Mouse (Mus musculus) CD4-positive helper T cell, adult 2 months (primary cell): ENCODE results near the gene Mboat2.
A peak's percentile ranks its signal among the peaks of the same experiment; 100 is the strongest.

Experiments used
- DNase-seq: peaks from one replicate; pipeline ENCODE4 v3.0.0-alpha.2; 2012; ENCODE audit warnings: low read depth, missing footprints, low spot score

The Mboat2 gene

DNA sequence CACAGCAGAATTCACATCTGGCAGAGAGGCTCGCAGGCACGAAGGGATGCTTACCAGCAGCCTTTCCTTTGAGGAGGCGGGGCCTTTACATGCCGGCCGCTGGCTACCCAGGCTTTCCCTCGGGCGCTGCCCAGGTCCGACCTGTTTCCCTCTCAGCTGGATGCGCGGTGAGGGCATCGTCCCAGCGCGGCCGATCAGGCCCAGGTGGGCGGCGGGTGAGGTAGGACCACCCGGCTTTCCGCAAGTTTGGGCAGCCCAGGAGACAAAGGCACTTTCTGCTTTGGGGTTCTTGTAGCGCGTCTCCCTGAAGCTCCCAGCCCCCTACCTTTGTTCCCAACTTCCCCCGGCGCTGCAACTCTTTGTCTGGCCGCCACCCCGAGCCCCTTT, at the start of gene Mboat2:
Mboat2 (plus strand) TSS at position 114 of the 387 bp plus-strand sequence.
- no peak for DNase-seq

DNA sequence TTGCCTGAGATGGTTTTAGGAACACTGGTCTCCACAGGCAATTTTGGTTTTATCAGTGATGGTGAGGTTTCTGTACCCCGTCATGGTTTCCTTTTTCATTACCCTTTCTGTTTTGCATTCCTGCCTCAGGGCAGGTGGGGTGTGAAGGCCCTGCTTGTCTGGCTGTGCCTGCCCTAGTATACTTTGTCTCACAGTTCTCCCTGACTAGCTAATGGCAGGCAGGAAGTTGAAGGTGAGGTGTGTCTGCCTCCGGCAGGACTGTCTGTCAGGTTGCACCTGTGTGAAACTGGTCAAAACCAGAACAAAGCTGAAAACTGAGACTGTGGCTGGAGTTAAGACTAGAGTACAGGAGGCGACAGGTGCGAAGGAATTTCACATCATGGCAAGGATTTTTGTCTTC, 46.9 kb upstream of the Mboat2 start:
- DNase-seq, result no peak

DNA sequence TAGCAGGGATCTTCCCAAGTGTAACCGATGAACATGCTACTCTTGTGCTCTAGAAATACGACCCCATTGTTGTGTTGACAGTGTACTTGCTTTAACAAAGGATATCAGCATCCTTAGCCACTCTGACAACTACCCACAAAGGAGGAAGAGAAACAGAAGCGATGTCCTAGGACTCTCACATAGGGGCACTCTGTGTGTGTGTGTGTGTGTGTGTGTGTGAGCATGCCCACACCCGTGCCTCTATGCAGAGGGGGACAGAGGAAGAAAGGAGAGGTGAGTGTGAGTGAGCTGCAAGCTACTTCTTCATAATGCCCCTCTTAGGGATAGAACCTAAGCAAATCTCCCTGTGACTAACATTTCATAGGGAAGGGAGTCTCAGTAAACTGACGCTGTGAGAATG, 44.8 kb upstream of the Mboat2 start:
- DNase-seq, result no peak

DNA sequence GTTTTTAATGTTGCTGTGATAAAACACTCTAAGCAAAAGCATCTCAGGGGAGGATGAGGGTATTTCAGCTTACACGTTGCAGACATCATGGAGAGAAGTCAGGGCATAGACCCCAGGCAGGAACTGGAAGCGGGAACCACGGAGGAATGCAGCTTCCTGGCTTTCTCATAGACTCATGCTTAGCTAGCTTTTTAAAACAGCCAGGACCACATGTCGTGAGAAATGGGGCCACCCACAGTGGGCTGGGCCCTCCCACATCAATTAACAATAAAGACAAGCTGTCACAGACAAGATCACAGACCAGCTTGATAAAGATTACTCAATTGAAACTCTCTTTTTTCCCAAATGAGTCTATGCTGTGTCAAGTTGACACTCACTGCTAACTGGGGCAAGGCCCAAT, 44.4 kb upstream of the Mboat2 start:
- DNase-seq, result no peak

DNA sequence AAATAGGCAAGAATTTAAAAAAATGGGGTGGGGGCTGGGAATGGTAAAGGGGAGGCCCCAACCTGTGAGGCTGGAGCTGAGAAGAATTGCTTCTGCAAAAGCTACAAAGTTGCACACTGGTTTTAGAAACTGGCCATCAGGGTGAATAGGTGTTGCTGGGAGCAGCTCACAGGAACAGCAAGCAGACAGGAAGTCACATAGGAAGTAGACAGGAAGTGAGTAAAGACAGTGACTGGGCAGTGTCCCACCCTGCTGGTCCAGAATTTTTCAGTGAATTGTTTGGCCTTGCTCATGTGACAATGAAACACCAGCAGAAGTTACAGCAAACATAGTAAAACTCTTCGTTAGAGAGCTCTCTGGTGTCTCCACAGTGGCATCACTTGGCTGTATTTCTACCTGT, 41.0 kb upstream of the Mboat2 start:
- DNase-seq, result no peak

DNA sequence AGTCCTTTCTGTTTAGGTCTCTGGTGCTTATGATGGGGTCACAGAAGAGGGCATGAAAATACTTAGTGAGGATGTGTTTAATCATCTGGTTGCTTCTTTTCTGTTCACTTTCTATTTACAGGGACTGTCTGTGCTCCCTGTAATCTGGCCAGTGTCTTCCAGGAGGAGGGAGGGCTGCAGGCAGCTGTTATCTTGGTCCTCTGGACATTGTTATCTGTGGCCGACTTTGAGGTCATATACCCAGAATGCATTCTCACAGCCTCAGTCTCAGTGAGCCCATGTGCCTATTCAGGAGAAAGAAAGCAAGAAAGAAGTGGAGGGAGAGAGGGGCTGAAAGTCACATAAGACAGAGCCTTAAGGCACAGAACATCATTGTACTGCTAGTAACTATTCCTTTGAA, 19.4 kb upstream of the Mboat2 start:
- DNase-seq, result no peak

DNA sequence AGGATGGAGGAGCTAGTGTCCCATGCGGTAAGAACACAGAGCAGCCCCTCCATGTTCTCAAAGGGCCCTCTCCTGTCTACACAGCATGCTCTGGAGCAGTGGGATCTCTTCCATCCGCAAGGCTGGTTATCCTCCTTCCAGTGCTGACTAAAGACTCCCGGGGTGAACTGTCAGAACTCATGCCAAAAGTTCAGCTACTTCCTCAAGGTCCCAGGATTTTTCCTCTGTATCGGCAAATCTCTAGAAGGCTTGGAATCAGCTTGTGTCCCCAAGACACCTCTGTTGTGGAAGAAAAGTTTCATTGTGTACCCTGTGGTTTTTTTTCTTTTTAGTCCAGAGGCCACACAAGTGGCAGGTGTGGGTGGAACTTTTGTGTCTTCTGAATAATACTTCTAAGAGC, 18.8 kb upstream of the Mboat2 start:
- DNase-seq, result no peak

DNA sequence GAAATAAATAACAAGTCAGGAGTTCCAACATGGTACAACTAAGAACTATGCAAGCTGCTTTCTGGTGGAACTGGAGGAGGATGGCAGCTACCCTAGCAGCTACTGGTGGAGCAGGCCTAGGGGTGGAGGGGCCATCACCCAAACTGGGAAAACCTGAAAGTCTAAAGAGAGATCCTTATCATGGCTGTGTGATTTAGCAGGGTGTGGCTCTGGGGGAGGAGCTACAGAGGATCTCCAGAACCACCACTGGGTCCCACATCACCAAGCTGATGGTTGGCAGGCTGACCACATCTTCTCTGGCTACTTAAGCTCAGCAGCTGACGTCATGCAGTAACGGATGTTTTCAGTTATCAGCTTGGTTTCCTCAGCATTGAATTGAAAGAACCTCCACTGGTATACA, 7.8 kb upstream of the Mboat2 start:
- peak; percentile 45 for DNase-seq

DNA sequence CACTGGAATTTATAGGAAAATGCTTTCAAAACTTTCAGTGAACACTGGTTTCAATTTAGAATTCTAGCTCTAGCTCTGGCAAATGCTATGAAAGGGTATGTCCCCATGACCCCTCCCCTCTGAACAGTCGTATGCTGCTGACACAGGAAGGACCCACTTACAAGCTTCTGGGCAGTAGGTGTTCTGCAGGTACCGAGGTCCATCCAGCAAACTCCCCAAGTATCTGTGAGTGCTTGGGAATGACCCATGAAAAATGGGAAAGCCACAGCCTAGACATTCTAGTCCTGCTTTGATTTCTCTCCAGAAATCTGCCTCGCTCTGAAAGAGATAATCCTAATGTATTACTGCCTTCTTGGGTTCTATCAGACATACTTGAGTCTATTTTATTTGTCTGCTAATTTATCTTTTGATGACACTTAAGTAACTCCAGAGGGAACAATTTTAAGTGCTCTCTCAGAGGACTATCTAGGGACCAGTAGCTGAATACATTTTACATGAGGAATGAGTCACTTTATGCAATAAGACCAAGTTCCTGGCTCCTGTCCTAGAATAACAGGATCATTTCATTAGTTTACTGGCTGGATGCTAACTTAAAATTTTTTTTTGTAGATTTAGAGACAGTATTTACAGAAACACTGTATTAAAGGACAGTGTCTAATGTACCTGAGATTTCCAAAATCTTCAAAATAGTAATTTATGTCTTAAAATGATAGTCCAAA, 6.9 kb upstream of the Mboat2 start:
- DNase-seq, result no peak

DNA sequence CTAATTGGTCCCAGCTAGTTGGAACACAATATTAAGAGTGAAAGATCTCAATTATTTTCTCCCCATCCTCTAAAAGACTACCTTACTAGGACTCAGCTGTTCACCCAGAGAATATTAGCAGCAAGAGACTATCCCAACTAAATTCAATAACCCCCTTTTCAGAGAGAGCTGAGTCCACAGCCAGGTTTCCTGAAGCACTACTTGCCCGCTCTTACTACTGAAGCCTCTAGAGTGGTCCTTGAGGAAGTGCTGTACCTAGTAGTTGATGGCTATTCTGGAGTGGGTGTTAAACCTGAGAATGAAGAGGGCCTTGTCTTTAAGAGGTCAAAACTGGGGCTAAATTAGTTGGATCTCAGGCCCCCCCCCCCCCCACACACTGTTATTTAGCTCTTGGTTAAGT, 593 bp upstream of the Mboat2 start:
- DNase-seq, result no peak

DNA sequence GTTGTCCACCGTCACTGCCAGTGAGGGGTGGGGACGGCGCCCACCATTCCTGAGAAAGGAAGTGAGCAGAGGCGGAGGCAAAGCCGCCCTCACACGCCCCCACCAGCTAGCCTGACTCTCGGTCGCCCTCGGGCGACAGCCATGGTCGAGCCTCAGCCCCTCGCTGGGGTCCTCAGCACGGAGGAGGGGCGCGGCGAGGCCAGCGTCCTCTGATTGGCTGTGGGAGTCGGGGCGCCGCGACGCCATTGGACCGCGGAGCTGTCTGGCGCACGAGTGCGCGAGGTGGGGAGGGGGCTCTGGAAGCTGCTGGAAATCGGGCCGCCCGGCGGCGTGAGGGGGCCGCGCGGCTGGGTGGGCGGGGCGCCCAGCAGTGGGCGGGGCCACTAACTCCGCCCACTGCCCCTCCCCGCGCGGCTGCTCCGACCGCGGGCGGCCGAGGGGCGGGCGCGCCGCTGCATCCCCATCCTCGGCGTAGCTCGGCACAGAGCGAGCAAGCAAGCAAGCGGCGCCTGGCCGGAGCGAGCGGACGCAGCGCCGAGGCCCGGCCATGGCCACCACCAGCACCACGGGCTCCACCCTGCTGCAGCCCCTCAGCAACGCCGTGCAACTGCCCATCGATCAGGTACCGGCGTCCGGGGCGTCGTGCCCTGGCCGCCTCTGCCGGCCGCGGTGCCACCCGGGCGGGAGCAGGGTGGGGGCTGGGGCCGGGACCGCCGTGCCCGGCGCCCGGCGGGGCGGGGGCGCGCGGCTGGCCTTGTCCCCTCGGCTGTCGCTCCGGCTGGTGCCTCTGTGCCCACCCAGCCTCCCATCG, 679 bp downstream of the Mboat2 start:
- DNase-seq, result peak; percentile 81

DNA sequence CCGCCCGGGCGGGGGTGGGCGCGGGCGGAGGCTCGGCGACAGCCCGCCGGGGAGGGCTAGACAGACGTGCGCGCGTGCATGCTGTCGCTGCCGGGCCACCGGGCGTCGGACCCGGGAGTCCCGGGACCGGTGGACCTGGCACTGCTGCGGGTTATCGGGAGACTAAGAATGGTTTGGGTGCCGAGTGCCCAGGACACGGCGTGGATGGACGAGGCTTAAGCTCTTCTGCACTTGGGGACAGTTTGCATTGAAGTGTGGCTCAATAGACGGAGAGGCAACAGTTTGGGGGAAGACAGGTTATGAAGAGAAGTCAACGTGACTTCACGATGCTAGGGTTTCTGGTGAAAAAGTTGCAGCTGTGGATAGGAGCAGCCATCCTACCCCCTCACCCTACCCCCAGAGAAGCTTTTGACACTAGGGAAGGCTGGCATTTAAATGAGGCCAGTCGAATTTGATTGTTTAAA, 1.3 kb downstream of the Mboat2 start:
- DNase-seq, result no peak

DNA sequence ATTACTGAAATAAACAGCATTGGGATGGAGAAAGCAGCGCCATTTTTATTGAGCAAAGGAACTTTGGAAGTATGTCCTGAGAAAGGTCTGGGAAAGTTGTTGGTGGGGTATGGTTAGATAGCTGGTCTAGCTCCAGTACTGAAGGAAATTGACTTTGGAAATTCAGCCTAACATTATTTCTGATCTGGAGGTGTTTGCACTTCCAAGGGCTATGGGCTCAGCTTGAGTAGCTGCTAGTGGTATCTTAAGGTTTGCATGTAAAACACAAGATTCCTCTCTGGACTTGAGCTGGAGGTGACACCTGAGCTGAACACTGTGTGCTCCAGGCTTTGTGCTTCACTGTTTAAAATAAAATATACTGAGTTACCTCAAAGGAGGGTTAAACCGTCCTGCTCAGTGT, 1.8 kb downstream of the Mboat2 start:
- no peak for DNase-seq

DNA sequence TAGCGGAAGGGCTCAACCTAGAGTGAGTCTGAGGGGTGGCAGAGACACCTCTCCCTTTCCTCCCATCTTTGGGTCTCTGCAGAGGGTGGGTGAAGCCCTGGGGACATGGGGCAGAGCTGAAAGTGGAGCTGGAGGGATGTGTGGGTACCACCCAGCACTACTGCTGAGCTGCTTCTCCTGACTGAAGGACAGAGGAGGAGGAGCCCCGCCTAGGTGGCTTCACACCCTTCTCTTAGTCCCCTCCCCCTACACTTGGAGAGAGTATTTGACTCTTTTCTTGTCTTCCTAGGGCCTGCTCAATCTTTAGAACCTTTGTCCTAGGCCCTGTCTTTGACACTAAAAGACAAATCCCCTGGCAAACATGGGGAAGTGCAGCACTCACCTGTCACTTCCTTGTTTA, 7.3 kb downstream of the Mboat2 start:
- DNase-seq, result no peak

DNA sequence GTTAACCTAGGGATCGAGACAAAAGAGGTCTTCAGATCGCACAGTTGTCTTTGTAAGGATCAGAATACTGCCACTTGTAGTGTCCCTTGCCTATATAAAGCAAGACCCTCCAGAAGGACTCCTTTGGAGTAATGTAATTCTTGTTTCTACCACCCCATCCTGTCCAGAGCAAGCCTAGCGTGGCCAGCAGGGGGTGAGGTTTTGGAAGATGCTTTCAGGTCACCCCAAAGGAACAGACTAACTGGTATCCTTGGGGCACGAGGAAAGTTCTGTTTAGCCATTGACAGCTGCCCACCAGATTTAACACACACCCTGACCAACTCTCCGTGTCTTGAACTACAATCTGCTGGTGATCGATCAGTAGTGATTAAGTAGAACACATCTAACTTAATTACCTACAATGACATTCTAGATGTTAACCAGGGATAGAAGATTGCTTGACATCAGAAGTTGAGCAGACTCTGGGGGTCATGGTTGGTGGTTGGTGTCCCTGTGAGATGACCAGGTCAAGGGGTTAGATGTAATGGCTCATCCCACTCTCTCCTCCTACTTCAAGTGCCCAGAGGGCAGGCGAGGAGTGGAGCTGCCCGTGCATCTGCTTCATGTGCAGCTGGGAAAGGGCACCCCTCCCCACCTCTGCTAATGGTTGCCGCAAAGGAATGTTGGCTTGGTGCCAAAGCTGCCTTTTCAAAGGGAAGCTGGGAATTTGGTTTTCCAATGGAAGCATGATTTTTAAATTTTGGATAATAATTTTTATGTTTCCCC, 10.6 kb downstream of the Mboat2 start:
- no peak for DNase-seq

DNA sequence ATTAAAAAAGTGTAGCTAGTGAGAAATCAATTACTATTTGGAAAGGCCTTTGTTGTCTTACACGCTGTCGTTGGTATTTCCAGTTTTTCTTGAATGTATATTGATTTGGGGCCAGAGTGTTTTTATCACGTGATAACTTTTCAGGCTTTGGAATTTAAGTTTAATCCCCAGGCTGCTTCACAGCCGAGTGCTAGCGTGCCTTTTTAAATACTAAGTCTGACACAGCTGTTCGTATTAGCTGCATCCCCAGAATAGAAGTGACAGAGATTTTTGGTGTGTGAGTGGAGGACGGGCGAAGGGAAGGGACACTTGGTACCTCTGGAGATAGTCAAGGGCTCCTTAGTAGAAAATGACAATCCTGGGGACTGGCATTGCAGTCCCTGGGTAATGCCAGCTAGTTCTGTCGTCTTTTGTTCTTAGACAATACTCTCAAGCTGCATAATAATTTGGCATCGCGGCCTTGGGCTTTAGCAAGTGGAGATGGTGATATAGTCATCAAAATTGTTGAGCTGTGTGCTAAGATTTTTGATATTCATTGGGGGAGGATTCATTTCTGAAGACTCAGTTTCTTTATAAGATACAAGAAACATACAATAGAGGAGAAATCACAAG, 11.7 kb downstream of the Mboat2 start:
- no peak for DNase-seq

DNA sequence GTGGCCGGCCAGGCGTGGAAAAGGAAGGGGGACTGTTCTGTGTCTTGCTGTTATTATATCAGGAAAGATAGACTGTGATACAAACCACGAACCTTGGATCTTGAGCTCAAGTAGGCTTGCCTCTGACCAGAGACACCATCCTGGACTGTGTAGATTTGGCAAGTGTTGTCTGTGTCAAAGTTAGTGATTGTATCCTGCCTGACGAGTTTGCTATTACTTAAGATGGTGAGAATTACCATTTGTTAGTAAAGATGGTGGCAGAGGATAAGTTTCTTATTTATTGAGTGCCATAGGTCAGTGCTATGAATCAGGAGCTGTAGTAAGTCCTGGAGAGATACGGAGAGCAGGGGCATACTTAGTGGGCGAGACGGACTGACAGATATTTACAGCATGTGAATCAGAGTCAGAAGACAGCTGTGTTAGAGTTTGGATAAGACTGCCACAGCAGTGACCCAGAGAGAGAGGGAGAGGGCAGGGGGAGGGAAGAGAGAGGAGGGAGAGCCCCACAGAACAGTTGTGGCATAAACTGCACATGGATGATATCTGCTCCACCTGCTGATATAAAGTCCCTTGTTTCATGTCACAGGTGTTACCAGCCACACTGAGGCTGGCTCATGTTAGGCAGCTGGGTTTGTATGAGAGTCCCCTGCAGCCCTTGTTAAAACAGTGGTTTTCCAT, 12.9 kb downstream of the Mboat2 start:
- DNase-seq, result no peak

DNA sequence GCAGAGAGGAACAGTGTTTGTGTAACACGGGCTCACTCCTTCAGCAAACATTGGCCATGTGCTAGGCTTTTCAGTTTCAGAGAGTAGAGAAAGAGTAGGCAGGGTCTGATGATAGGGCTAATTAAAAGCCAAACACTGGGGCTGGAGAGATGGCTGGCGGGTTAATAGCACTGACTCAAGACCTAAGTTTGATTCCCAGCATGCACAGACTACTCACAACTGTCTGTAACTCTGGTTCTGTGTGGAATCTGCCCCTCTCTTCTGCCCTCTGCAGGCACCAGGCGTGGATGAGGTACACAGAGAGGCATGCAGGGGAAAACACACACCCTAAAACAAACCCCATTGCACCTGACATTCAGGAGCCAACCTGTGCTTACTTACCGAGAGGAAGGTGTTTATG, 14.7 kb downstream of the Mboat2 start:
- no peak for DNase-seq

DNA sequence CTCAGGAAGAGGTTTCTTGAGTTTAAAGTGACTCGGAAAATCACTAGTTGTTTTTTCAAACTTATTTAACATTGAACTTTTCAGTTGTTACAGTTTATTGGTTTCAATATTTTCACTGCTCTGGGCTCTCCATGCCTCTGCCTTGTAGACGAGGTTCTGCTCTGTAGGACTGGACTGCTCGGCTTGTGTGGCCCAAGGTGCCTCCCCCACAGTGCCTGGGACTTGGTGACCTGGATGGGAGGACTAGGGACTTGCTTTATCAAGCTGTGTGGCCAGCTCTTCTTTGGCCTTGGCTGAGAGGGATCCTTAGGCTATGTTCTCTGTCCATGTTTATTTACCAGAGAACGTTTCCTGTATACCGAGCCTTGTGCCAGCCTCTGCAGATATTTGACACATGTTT, 17.4 kb downstream of the Mboat2 start:
- no peak for DNase-seq

DNA sequence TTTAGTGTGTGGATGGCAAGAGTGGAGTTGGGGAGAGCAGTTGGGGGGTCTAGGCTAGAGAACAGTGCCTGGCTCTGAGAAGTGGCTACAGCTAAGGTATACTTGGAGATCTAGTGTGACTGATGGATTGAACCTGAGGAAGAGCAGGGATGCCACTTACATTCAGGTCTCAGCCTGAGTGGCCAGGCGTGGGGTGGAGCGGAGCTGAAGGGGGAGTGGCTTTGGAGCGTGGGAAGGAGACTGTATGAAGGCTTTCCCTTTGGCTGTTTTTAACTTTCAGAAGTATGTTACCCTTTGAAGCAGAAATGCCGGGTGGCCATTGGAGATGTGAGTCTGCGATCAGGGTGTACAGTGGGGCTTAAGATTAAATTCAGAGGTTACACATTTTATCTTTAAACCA, 26.7 kb downstream of the Mboat2 start:
- DNase-seq, result no peak

DNA sequence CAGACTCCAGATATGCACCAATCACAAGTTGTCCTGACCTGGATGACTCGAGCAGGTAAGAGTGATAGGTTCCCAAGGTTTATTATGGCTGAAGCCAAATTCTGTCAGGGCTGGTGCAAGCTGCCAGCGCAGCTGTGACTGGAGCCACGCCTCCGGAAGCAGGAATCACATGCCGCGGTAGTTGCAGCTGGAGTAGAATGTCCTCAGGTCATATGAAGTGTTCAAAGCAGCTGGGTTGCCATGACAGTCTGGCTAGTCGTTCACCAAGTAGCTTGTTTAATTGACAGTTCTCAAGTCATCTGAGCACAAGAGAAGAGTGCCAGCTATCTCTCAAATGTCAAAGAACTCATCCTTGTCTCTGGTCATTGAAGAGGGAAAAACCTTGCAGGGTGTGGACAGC, 28.7 kb downstream of the Mboat2 start:
- no peak for DNase-seq
